Mouse (Mus musculus): Measurements from ENCODE around the gene Gm6882.
"Not testable (repeated sequence)": the region's sequence is repeated elsewhere in the genome, so short reads cannot be mapped to it uniquely, and the experiment has no call there.

Gene Gm6882

GRCm38 (mm10) chr7:21432645-21433044, at the start of gene Gm6882:
Gene Gm6882, minus strand, starts transcription at chr7:21432745.
- not testable (repeated sequence) for DNase-seq (ENCODE audit: low spot score in 2 of 2)
